Mouse (Mus musculus) urinary bladder, postnatal 36 days (tissue): ENCODE data around the gene Traf1.
A peak's percentile ranks its signal among the peaks of the same experiment; 100 is the strongest.

Source experiments
- DNase-seq, 2 experiments: peaks; one replicate each; pipeline ENCODE4 v3.0.0; 2022; ENCODE audit warnings: low spot score in 2 of 2, mixed read lengths in 1 of 2

Gene Traf1

DNA sequence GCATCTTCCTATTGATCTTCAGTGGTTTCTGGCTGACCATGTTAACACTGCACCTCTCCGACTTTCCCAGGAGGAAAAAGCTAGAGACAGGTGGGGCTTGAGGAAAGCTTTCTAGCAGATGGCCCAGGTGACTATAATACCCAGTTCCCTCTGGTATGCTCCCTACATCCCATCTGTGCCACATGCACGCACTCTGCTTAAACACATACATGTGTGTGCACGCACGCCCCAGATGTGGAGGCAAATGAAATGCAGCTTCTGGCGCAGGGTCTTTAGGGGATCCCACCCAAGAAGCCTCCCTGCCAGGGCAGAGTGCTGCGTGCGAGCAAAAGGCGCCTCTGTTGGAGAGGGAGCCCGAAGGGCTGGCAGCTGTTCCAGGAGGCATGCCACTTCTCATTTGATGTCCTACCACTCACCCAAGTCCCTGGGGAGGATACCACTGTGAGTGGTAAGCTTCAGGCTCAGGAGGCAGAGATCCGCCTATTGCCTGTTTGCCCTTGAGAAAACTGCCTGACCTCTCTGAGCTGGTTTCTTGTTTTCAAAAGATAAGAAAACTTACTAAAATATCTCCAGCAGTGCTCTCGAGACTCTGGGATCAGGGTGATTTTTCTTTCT, 20.4 kb downstream of the Traf1 start:
- no peak for DNase-seq

DNA sequence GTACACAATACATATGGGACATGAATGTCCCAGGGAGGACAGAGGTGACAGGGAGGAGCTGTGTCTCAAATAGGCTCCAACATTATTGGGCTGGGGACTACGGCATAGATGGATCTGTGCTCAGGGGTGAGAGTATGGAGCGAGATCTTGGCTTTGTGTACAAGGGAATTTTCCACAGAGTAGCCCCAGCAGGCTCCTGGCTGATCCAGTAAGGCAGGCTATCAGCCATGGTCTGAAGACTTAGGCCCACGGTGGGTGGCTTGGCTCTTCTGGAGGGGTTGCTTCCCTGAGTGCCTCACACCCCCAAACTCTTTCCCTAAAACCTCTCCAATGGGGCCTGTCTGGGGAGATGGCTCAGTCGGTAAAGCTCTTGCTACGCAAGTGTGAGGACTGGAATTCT, 21.3 kb downstream of the Traf1 start:
- DNase-seq = no peak

DNA sequence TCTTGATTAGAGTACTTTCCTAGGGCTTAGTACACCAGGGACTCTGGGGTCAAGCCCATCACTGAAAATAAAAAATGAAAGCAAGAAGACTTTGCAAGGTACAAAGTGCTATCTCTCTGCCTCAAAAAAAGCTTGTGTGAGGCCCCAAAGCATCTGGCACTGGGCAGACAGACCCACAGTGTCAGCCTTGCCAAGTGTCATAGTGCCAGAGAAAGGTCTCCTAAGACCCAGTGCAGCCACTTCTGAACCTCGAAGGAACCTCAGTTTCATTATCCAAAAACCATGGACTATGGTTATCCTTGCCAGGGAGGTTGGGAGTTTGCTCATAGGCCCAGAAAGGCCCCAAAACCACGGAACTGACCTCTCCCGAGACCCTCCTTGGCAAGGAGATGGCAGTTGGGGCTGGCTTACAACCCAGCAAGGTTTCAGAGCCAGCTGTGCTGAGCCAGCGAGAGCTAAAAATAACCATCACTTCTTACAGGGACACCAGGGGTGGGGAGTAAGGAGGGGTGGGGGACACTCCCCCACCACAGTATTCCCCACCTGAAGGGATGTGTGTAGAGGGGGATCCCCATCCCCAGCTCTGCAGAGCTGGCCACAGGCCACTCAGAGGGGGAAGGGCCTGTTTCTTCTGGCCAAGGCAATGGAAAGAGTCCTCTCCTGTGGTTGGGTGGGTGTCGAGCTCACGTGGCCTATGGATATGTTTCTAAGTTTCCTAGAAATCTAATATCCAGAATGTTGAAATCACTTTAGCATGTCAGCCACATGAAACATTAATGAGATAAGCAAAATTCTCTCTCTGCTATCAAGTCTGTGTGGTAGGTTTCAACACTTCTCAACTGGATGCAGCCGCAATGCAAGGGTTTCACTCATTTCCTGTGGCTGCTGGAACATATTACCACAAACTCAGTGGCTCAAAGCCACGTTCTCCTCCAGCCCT, 23.0 kb downstream of the Traf1 start:
- peak in 1 of 2 experiments; percentile 17 for DNase-seq

DNA sequence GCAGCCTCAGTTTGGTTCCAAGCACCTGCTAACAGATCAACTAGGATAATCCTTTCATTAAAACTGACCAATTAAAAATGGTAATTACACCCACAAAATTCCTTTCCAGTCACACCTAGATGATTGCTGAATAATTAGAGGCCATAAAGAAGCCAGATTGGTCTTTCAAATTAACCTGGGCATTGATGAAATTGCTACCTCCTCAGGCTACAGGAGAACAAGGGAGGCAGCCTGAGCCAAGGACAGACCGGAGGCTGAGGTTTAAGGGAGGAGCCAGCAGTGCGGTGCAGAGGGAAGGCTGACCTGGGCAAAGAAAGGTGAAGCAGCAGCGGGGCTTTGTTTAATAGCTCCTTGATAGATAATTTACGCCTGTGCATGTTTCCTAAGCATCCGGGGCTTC, 24.1 kb downstream of the Traf1 start:
- no peak for DNase-seq

DNA sequence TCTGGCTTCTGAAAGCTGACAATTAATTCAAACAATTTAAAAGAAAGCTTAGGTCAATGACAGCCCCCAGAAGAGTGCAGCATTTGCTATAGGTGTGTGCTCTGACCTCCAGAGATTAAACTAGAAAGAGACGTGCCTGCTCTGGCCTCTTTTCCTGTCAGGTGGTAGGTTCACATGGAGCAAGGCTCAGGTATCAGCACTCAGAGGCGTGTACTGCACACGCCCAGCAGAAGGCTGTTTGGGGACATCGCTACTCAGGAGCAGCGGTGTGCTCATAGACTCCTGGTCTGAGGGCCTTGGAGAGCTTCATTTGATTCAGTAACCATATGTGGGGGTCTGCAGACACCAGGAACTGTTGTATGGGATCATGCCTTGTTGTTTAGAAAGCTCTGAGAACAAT, 34.3 kb downstream of the Traf1 start:
- DNase-seq = no peak

DNA sequence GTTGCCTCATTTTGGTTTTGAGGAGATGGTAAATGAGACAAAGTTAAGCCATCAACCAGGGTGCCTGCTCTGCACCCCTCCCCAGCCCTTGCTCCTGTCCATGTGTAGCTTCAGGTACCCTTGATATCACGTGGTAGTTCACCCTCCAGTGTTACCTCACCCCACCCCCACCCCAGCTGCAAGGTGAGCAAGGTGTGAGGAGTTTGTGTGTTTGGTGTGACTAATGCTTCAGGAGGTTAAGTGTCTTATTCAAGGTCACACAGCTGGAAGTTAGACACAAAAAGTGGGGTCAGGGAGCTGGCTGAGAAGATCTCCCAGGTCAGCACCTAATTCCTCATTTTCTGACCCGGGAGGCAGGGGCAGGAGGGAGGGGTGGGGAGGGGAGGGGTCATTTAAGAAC, 38.8 kb downstream of the Traf1 start:
- no peak for DNase-seq

DNA sequence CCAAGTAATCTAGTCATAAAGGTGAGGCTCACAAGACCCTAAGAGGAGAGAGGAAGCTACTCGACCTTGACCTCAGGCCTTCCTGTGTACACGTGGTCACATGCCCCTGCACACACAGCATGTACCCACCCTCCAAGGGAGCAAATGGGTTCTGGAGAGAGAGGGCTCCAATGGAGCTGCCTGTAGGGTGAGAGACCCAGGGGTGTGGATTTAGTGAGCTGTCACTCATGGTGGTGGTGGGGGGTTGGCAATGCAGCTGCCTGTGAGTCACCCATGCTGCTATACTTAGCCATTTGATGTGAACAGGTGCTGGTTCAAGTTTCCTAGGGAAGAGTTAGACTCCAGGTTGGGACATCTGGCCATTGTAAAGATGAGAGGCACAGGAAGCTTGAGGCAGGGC, 41.4 kb downstream of the Traf1 start:
- DNase-seq = no peak

DNA sequence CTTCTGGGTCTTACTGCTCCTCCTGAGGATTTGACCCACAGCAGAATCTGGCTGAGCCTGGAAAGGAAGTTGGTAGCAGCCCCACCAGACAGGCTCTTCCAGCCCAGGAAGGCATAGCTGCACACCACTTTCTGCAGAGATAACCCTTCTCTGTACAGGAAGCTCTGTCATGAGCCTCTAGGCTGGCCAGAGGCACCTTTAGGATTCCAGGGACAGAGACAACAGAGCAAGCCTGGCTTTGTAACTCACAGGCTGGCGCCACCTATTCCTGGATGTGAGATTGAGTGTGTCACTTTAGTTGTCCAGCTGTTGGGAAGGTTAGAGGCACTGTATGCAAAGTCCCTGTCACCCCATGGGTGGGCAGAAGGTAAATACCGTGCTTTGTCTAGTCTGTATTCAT, 46.5 kb downstream of the Traf1 start:
- no peak for DNase-seq

DNA sequence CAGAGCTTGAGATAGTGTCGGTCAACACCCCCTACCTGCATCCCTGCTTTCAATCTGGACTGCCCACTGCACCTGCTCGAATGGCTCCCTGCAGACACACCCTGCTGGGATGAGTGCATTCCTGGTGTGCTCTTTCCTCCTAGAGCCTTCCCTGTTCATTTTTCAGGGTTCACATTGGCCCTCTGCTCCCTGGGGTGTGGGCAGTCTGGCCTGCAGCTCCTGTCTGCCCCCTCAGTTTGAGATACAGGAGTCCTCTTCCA, 46.8 kb downstream of the Traf1 start:
- no peak for DNase-seq

DNA sequence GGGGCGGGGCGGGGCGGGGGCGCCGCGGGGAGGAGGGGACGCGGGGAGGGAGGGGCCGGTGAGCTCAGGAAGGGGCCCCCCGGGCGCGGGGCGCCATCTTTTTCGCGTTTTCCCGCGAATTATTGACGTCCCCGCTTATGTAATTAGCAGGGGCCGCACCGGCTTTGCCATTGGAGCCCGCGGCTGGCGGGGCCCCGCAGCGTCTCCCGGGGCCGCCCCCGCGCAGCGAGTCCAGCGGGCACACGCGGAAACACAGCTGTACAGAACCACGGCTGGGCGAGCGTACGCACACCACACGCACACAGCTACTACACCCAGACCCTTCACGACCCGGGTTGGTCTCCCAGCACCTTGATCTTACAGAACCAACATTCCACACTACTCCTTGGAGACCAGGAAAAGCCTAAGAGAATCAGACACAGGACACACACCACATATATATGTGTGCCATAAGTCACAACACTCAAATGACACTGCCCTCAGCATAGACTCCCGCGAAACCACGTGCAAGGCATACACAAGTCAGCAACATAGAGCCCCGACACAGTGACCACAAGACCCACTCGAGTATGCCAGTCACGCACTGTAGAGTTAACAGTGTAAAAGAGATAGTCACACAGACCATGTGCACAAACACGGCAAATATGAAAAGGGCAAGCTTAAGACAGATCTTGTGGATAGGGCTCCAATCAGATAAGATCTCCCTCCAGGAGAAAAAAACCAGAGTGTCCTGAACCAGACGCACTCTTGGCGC, 47.3 kb downstream of the Traf1 start:
- DNase-seq = peak in 1 of 2 experiments; percentile 41

DNA sequence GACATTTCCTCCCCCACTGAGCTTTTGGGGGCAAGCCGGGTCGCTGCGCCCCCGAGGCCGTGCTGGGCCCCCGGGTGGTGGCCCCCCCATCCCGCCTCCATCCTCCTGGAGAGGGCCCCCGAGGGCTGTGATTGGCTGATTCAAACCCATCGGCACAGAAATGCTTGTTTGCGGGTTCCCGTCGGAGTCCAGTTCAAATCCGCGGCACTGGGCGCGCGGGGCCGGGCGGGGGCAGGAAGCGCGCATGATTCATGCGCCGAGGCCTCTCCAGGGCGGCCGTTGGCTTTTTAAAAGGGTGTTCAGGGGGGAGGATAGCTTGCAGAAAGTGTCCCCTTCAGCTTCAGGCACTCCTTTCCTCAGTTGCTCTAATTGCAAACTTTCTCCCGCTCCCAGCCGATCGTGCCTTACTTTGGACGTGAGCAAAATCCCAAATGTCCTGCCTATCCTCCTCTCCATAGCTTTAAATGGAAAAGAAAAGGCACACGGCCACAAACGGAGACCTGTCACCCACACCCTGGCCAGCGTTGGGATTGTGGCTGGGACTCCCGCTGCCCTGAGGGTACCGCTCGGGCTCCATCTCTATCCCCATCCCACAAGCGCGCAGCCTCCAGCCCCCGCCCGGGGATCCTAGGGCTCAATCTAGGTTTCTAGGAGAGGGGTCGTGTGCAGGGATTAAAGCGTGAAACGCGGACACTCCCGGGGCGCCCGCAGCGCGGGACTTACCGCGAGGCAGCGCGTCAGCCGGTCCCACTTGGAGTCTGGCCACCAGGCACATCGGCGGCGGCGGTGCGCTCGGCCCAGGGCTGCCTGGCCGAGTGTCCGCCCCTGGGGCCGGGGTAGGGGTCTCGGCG, 48.1 kb downstream of the Traf1 start, which contains the start of gene Phf19:
TSS of gene Phf19 (minus strand) at position 809 of the 851 bp plus-strand sequence.
- DNase-seq = peak in 1 of 2 experiments; percentile 42

DNA sequence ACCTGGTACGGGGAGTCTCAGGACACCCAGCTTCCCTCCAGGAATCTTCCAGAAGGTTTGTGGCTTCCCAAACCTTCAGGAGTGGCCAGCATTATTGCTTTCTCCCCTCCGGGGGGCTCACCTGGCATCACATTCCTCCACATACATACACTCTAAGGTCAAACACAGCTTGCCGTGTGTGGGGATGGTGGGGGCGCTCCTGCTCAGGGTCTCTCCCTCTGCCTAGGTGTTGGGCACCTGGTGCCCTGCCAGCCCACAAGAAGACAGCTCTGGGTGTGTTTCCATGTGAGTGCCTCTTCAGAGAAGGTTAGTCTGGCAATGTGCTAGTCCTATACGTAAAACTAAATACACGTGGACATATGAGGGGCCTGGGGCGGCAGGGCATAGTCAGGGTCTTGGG, 49.0 kb downstream of the Traf1 start:
- no peak for DNase-seq

DNA sequence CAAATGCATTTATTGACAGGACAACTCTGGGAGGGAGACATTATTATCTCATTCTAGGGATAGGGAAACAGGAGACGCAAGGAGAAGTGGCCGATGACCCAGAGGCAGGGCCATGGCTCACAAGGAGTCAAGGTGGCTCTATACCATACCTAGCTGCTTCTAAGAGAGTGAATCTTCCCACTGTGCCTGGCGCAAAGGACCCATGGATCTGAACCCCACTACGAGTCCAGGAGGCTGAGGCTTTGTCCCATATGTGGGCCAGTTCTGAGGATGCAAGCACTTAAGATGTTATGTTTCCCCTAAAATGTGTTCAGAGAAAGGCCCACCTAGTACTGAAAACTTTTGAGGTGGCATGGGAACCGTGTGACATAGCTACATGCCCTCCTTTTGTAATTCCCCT, 49.7 kb downstream of the Traf1 start:
- DNase-seq = no peak

DNA sequence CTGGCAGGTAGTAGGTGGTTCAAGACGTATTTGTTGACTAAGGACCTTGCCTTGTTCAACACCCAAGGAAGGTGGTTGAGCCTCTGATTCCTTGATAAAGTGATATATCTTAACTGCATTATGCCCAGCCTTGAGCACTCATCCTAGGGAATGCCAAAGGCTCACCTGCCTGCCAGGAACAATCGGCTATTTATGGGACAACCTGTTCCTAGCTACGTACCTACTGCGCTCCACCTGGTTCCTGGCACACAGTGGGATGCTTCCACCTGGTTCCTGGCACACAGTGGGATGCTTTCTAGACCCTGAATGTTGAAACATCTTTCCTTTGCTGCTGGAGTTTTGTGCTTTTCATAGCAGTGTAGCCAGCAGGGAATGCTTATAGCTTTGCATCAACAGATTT, 51.9 kb downstream of the Traf1 start:
- DNase-seq = no peak

DNA sequence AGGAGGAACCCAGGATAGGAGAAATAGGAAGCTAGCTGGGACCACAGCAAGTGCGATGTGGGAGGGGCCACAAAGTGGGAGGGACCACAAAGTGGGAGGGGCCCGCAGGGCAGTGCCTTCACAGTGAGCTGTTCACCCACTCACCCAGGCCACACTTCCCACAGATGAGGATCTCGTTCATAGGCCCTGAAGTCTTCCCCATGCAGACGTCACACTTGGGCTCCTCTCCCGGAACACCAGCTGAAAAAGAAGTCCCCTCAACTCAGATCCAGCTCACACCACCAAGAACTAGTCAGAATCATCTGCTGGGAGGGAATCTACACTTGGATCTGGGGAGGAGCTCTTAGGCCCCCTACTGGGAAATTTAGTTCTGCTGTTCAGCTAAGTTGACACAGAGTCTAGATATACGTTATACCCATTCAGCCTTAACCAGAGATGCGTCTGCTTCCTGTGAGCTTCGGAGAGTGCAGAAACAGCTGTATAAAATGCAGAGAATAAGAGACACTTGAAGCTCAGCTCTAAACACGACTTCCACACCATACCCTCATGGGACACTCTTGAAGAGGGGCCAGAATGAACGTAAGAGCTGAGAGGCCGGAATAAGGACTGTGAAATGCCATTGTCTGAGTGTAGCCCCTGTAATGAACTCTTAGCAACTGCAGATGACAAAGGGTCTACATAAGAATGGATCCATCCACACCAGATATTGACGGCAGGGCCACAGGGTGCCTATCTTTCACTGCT, 54.5 kb downstream of the Traf1 start:
- peak in 1 of 2 experiments; percentile 62 for DNase-seq

DNA sequence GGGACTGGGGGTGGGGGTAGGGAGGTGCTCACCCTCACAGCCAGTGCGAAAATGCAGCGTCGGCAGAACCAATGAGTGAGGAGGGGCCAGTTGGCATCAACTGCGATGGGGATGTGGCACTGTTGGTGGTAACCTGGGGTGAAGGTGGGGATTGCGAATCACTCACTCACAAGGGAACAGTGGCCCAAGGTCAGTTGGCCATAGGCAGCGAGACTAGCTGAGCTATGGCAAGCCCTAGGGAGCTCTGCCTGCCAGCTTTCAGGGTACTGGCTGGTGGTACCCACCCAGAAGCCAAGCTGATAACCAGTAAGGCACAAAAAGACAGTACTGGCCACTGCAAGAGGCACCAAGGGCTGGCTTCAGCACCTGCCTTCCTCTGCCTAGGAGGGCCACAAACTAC, 55.1 kb downstream of the Traf1 start:
- DNase-seq = no peak

DNA sequence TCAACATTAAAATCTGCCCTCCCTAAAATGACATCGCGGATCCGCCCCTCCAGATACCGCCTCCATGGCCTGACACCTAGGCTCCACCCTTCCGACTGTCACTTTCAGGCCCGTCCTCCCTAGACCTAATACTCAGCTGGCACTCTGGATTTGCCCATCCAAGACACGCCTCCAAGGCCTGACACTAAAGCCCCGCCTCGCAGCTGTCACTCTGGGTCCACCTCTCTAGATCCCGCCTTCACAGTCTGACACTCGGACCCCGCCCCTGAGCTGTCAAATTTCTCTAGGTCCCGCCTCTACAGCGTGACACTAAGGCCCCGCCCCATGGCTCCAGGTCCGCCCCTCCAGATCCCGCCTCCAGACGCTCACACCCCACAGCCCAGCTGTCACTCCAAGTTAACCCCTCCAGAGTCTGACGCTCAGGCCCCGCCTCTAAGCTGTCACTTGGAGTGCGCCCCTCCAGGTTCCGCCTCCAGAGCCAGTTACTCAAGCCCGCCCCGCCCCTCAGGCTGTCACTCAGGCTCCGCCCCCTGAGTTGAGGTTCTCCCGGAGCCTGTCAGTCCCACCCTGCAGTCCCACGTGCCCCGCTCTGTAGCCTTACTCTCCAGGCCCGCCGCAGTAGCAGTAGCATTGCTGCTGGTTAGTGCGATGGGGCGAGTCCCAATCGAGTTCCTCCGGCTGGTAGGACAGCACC, 56.6 kb downstream of the Traf1 start:
- peak; percentile 98 to 99 for DNase-seq

DNA sequence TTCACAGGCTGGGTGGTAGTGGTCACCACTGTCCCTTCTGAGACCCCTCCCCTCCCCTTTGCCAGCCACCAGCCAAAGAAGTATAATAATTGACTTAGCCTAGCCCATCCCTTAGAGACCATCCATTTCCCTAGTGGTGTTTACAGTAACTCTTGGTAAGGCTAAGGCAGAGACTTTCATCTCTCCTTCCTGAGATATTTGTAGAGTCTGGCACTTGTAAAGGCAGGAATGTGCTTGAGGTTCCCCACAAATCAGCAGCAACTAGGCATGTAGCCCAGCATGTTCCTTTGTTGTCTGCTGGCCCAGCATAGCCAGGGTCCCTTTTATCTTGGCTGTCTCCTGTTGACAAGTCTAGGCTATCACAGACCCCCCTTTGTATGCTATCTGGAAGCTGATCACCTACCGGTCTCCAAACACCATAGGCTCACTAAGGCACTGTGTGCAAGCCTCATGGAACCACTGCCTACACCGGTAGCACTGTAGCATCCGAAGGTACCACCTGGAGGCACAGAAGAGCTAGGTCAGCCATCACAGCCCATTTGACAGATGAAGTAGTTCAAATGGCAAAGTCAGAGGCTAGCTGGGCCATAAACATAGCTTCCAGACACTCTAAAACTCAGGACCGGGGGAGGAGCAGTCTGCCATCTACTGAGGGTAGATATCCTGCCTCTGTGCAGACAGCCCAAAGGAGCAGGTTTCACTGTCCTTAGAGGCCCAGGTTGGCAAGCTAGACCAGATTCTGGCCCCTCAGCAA, 57.7 kb downstream of the Traf1 start:
- no peak for DNase-seq

DNA sequence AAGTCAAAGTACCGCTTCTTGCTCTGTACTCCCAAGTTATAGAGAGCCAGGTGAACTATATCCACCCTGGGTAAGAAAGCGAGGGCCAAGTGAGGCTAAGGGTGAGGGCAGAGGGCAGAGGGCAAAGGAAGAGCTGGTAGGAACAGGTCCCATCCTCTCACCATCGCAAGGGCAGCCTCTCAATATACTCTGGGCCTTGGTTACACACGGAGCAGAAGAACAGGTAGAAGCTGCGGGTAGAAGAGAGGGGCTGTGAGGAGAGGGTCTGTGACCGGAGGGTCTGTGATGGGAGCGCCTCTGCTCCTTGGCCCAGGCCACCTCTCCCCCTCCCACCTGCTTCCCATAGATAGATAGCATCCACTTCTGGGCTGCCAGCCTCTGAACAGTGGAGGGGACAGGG, 58.4 kb downstream of the Traf1 start:
- no peak for DNase-seq

DNA sequence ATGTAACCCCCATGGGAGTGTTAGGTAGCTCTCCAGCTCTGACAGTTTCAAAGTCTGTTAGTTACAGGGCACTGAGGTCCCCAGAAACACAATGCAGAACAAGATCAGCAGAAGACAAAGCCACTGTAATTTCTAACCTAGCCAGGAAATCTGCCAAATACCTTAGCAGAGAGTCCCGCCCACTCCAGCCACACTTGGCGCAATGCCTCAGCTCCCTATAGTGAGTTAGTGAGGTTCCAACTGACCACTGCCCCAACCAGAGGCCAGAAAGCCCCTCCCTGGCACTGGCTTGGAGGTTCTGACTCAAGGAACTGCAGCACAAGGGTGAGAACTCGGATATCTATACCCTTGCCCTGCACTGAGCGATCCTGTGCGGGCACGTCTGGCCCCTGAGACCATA, 58.8 kb downstream of the Traf1 start:
- DNase-seq = peak in 1 of 2 experiments; percentile 46
